Mouse (Mus musculus): ENCODE measurements at regions not wholly inside any gene's neighbourhood (a gene's known extent, or its start where the extent isn't known, plus 50 kb on each side); places are given as distances from the start of the nearest gene placed in this dataset.
A peak's percentile ranks its signal among the peaks of the same experiment; 100 is the strongest.

GRCm38 (mm10) chr15:56248731-56249130, 1228.7 kb downstream of the Slc22a22 start:
- Histone ChIP-seq H3K4me2 (ENCODE audit: low read length) (no peak overlapping the region), H3K27me3 (replicated peaks; ENCODE audit: control insufficient read depth, insufficient read depth, low read length) (no peaks in the 10 kb centered on the region), H3K4me1 (replicated peaks; ENCODE audit: control insufficient read depth, insufficient read depth, low read length) (no peaks in the 10 kb centered on the region), H3K9me3 (ENCODE audit: control insufficient read depth, low read length) (no peaks in the 10 kb centered on the region), H3K9ac (replicated peaks; ENCODE audit: low read depth, low read length) (no peak overlapping the region), H3K27ac (ENCODE audit: low read length) (no peak overlapping the region), H3K4me3 (replicated peaks; ENCODE audit: low read length) (no peak overlapping the region), H3K36me3 (ENCODE audit: control insufficient read depth, insufficient read depth) (no peaks in the 10 kb centered on the region)
- no peak for ATAC-seq
- WGBS = 91% methylated on average over 1 of the region's 1 CpGs

- Histone ChIP-seq H3K4me1 (replicated peaks; ENCODE audit: control insufficient read depth, insufficient read depth, low read length) (no peaks in the 10 kb centered on the region), H3K27ac (ENCODE audit: low read length) (no peak overlapping the region), H3K9ac (replicated peaks; ENCODE audit: low read depth, low read length) (no peak overlapping the region), H3K4me2 (ENCODE audit: low read length) (no peak overlapping the region), H3K9me3 (ENCODE audit: control insufficient read depth, low read length) (no peaks in the 10 kb centered on the region), H3K36me3 (ENCODE audit: control insufficient read depth, insufficient read depth) (no peaks in the 10 kb centered on the region), H3K4me3 (replicated peaks; ENCODE audit: low read length) (no peak overlapping the region), H3K27me3 (replicated peaks; ENCODE audit: control insufficient read depth, insufficient read depth, low read length) (no peaks in the 10 kb centered on the region)
- ATAC-seq = no peak
- 87% methylated on average over 9 of the region's 9 CpGs for WGBS
Observed at GRCm38 (mm10) chr15:56244004-56244735, 1233.3 kb downstream of the Slc22a22 start.

- H3K36me3 ChIP-seq (ENCODE audit: control insufficient read depth, insufficient read depth) = no peaks in the 10 kb centered on the region
- no peak overlapping the region for H3K9ac ChIP-seq (replicated peaks; ENCODE audit: low read depth, low read length)
- ATAC-seq = no peak
- no peak overlapping the region for H3K4me3 ChIP-seq (replicated peaks; ENCODE audit: low read length)
- WGBS = 81% methylated on average over 5 of the region's 5 CpGs
- H3K27ac ChIP-seq (ENCODE audit: low read length) = no peak overlapping the region
- no peaks in the 10 kb centered on the region for H3K27me3 ChIP-seq (replicated peaks; ENCODE audit: control insufficient read depth, insufficient read depth, low read length)
- no peaks in the 10 kb centered on the region for H3K4me1 ChIP-seq (replicated peaks; ENCODE audit: control insufficient read depth, insufficient read depth, low read length)
- H3K4me2 ChIP-seq (ENCODE audit: low read length) = no peak overlapping the region
- no peaks in the 10 kb centered on the region for H3K9me3 ChIP-seq (ENCODE audit: control insufficient read depth, low read length)
Observed at GRCm38 (mm10) chr15:56202552-56202951, 1274.9 kb downstream of the Slc22a22 start.

- H3K9ac ChIP-seq (replicated peaks; ENCODE audit: low read depth, low read length) = no peak overlapping the region
- H3K4me3 ChIP-seq (replicated peaks; ENCODE audit: low read length) = no peak overlapping the region
- H3K4me2 ChIP-seq (ENCODE audit: low read length) = no peak overlapping the region
- no peaks in the 10 kb centered on the region for H3K27me3 ChIP-seq (replicated peaks; ENCODE audit: control insufficient read depth, insufficient read depth, low read length)
- no peaks in the 10 kb centered on the region for H3K4me1 ChIP-seq (replicated peaks; ENCODE audit: control insufficient read depth, insufficient read depth, low read length)
- H3K9me3 ChIP-seq (ENCODE audit: control insufficient read depth, low read length) = no peaks in the 10 kb centered on the region
- H3K27ac ChIP-seq (ENCODE audit: low read length) = no peak overlapping the region
- ATAC-seq = no peak
- H3K36me3 ChIP-seq (ENCODE audit: control insufficient read depth, insufficient read depth) = no peaks in the 10 kb centered on the region
- WGBS = 77% methylated on average over 2 of the region's 2 CpGs
Observed at GRCm38 (mm10) chr15:56199336-56199735, 1278.1 kb downstream of the Slc22a22 start.

- ATAC-seq = peak; percentile 86
- Histone ChIP-seq H3K4me1 (replicated peaks; ENCODE audit: control insufficient read depth, insufficient read depth, low read length) (no peaks in the 10 kb centered on the region), H3K27me3 (replicated peaks; ENCODE audit: control insufficient read depth, insufficient read depth, low read length) (no peaks in the 10 kb centered on the region), H3K4me2 (ENCODE audit: low read length) (no peak overlapping the region), H3K36me3 (ENCODE audit: control insufficient read depth, insufficient read depth) (no peaks in the 10 kb centered on the region), H3K4me3 (replicated peaks; ENCODE audit: low read length) (no peak overlapping the region), H3K9ac (replicated peaks; ENCODE audit: low read depth, low read length) (no peak overlapping the region), H3K9me3 (ENCODE audit: control insufficient read depth, low read length) (no peaks in the 10 kb centered on the region), H3K27ac (ENCODE audit: low read length) (no peak overlapping the region)
- 55% methylated on average over 1 of the region's 1 CpGs for WGBS
Observed at GRCm38 (mm10) chr15:56197425-56198201, 1279.8 kb downstream of the Slc22a22 start.

- Histone ChIP-seq H3K36me3 (ENCODE audit: control insufficient read depth, insufficient read depth) (no peaks in the 10 kb centered on the region), H3K4me3 (replicated peaks; ENCODE audit: low read length) (no peak overlapping the region), H3K9ac (replicated peaks; ENCODE audit: low read depth, low read length) (no peak overlapping the region), H3K4me2 (ENCODE audit: low read length) (no peak overlapping the region), H3K4me1 (replicated peaks; ENCODE audit: control insufficient read depth, insufficient read depth, low read length) (no peaks in the 10 kb centered on the region), H3K27ac (ENCODE audit: low read length) (no peak overlapping the region), H3K9me3 (ENCODE audit: control insufficient read depth, low read length) (no peaks in the 10 kb centered on the region), H3K27me3 (replicated peaks; ENCODE audit: control insufficient read depth, insufficient read depth, low read length) (no peaks in the 10 kb centered on the region)
- WGBS = 71% methylated on average over 6 of the region's 6 CpGs
- no peak for ATAC-seq
Observed at GRCm38 (mm10) chr15:56166236-56166635, 1311.2 kb downstream of the Slc22a22 start.

- H3K4me3 ChIP-seq (replicated peaks; ENCODE audit: low read length) = no peak overlapping the region
- H3K36me3 ChIP-seq (ENCODE audit: control insufficient read depth, insufficient read depth) = no peaks in the 10 kb centered on the region
- no peaks in the 10 kb centered on the region for H3K9me3 ChIP-seq (ENCODE audit: control insufficient read depth, low read length)
- ATAC-seq = no peak
- H3K4me2 ChIP-seq (ENCODE audit: low read length) = no peak overlapping the region
- no peak overlapping the region for H3K9ac ChIP-seq (replicated peaks; ENCODE audit: low read depth, low read length)
- no peaks in the 10 kb centered on the region for H3K4me1 ChIP-seq (replicated peaks; ENCODE audit: control insufficient read depth, insufficient read depth, low read length)
- WGBS = 82% methylated on average over 2 of the region's 2 CpGs
- no peaks in the 10 kb centered on the region for H3K27me3 ChIP-seq (replicated peaks; ENCODE audit: control insufficient read depth, insufficient read depth, low read length)
- H3K27ac ChIP-seq (ENCODE audit: low read length) = no peak overlapping the region
Observed at GRCm38 (mm10) chr15:56158726-56159125, 1318.7 kb downstream of the Slc22a22 start.

DNA sequence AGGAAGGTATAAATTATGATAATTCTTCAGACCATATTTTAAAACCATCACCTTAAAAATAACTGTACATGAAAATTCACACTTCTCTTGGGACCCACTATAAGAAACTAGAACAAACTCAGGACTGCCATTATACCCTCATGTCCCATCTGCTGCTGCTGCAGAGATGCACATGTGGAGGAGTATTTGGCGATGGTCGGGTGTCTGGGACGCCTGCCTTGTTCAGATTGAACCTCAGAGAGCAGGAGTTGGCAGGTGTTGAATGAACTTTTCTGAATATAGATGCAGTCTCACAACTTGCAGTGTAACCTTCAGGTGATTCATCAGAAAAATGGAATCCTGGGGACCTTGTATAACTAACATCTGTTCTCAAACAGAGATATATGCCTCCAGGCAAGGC, 1338.0 kb downstream of the Slc22a22 start:
- no peaks in the 10 kb centered on the region for H3K4me1 ChIP-seq (replicated peaks; ENCODE audit: control insufficient read depth, insufficient read depth, low read length)
- H3K9ac ChIP-seq (replicated peaks; ENCODE audit: low read depth, low read length) = no peak overlapping the region
- no peaks in the 10 kb centered on the region for H3K27me3 ChIP-seq (replicated peaks; ENCODE audit: control insufficient read depth, insufficient read depth, low read length)
- H3K4me3 ChIP-seq (replicated peaks; ENCODE audit: low read length) = no peak overlapping the region
- no peak for ATAC-seq
- no peaks in the 10 kb centered on the region for H3K9me3 ChIP-seq (ENCODE audit: control insufficient read depth, low read length)
- WGBS = 78% methylated on average over 3 of the region's 3 CpGs
- no peaks in the 10 kb centered on the region for H3K36me3 ChIP-seq (ENCODE audit: control insufficient read depth, insufficient read depth)
- no peak overlapping the region for H3K27ac ChIP-seq (ENCODE audit: low read length)
- H3K4me2 ChIP-seq (ENCODE audit: low read length) = no peak overlapping the region

GRCm38 (mm10) chr15:56136420-56136970, 1340.9 kb downstream of the Slc22a22 start:
- Histone ChIP-seq H3K9me3 (ENCODE audit: control insufficient read depth, low read length) (no peaks in the 10 kb centered on the region), H3K4me3 (replicated peaks; ENCODE audit: low read length) (no peak overlapping the region), H3K4me2 (ENCODE audit: low read length) (no peak overlapping the region), H3K9ac (replicated peaks; ENCODE audit: low read depth, low read length) (no peak overlapping the region), H3K36me3 (ENCODE audit: control insufficient read depth, insufficient read depth) (no peaks in the 10 kb centered on the region), H3K27ac (ENCODE audit: low read length) (no peak overlapping the region), H3K27me3 (replicated peaks; ENCODE audit: control insufficient read depth, insufficient read depth, low read length) (no peaks in the 10 kb centered on the region), H3K4me1 (replicated peaks; ENCODE audit: control insufficient read depth, insufficient read depth, low read length) (no peaks in the 10 kb centered on the region)
- no peak for ATAC-seq
- 32% methylated on average over 7 of the region's 7 CpGs for WGBS

All from forebrain, embryonic 16.5 days (tissue).